Mouse (Mus musculus): ENCODE results near the gene Naxd.
A peak's percentile ranks its signal among the peaks of the same experiment; 100 is the strongest.
"Not testable (repeated sequence)": the region's sequence is repeated elsewhere in the genome, so short reads cannot be mapped to it uniquely, and the experiment has no call there.

The Naxd gene

GRCm38 (mm10) chr8:11473072-11473471 lies 24.2 kb upstream of the Naxd start:
- no peak for DNase-seq (ENCODE audit: low read depth)

- DNase-seq (ENCODE audit: low read depth), result no peak
These were observed 21.9 kb upstream of the Naxd start for GRCm38 (mm10) chr8:11475397-11475796.

- no peak for DNase-seq (ENCODE audit: low read depth)
These were observed 21.4 kb upstream of the Naxd start for GRCm38 (mm10) chr8:11475876-11476275.

GRCm38 (mm10) chr8:11476338-11477177 lies 20.7 kb upstream of the Naxd start:
- DNase-seq (ENCODE audit: low read depth), result peak; percentile 89

- no peak for DNase-seq (ENCODE audit: low read depth)
These were observed 20.1 kb upstream of the Naxd start for GRCm38 (mm10) chr8:11477178-11477553.

- DNase-seq (ENCODE audit: low read depth), result peak; percentile 78
These were observed 19.2 kb upstream of the Naxd start, which contains the start of gene Rab20 for GRCm38 (mm10) chr8:11477811-11478761. Rab20 (minus strand) TSS chr8:11478710.

- DNase-seq (ENCODE audit: low read depth), result no peak
These were observed 18.3 kb upstream of the Naxd start for GRCm38 (mm10) chr8:11478807-11479527.

GRCm38 (mm10) chr8:11479591-11479990 lies 17.7 kb upstream of the Naxd start:
- DNase-seq (ENCODE audit: low read depth), result no peak

- no peak for DNase-seq (ENCODE audit: low read depth)
These were observed 15.4 kb upstream of the Naxd start for GRCm38 (mm10) chr8:11481876-11482275.

GRCm38 (mm10) chr8:11482537-11482936 lies 14.8 kb upstream of the Naxd start:
- no peak for DNase-seq (ENCODE audit: low read depth)

GRCm38 (mm10) chr8:11486142-11486541 lies 11.2 kb upstream of the Naxd start:
- peak; percentile 85 for DNase-seq (ENCODE audit: low read depth)

GRCm38 (mm10) chr8:11487229-11487628 lies 10.1 kb upstream of the Naxd start:
- no peak for DNase-seq (ENCODE audit: low read depth)

- DNase-seq (ENCODE audit: low read depth), result not testable (repeated sequence)
These were observed 5.0 kb upstream of the Naxd start for GRCm38 (mm10) chr8:11492340-11492739.

- DNase-seq (ENCODE audit: low read depth), result no peak
These were observed 975 bp downstream of the Naxd start for GRCm38 (mm10) chr8:11498281-11498680.

- DNase-seq (ENCODE audit: low read depth), result no peak
These were observed 1.6 kb downstream of the Naxd start for GRCm38 (mm10) chr8:11498786-11499485.

- no peak for DNase-seq (ENCODE audit: low read depth)
These were observed 6.3 kb downstream of the Naxd start for GRCm38 (mm10) chr8:11503476-11504232.

GRCm38 (mm10) chr8:11506074-11506473 lies 8.8 kb downstream of the Naxd start:
- DNase-seq (ENCODE audit: low read depth), result no peak

GRCm38 (mm10) chr8:11506802-11507201 lies 9.5 kb downstream of the Naxd start:
- peak; percentile 74 for DNase-seq (ENCODE audit: low read depth)

GRCm38 (mm10) chr8:11508880-11509279 lies 11.6 kb downstream of the Naxd start:
- DNase-seq (ENCODE audit: low read depth), result no peak

- no peak for DNase-seq (ENCODE audit: low read depth)
These were observed 13.7 kb downstream of the Naxd start for GRCm38 (mm10) chr8:11510971-11511370.

GRCm38 (mm10) chr8:11512711-11513110 lies 15.4 kb downstream of the Naxd start:
- no peak for DNase-seq (ENCODE audit: low read depth)
